Mouse (Mus musculus) lung, postnatal 0 days (tissue): ENCODE results near the gene Rpap3.

Experiments used
- CTCF ChIP-seq: IDR thresholded peaks from 2 replicates; pipeline ENCODE4 v1.5.1; 2016; ENCODE audit warnings: antibody characterized with exemption, mild to moderate bottlenecking
- EP300 ChIP-seq: IDR thresholded peaks from 2 replicates; pipeline ENCODE4 v1.6.1; 2016; ENCODE audit warnings: antibody characterized with exemption, mild to moderate bottlenecking, control low read depth

- TF ChIP-seq CTCF: no peak
- no peak for TF ChIP-seq EP300
Observed at GRCm38 (mm10) chr15:97749397-97749796, 43.8 kb upstream of the Rpap3 start.
